Mouse (Mus musculus): ENCODE measurements at regions not wholly inside any gene's neighbourhood (a gene's known extent, or its start where the extent isn't known, plus 50 kb on each side); places are given as distances from the start of the nearest gene placed in this dataset.

DNA sequence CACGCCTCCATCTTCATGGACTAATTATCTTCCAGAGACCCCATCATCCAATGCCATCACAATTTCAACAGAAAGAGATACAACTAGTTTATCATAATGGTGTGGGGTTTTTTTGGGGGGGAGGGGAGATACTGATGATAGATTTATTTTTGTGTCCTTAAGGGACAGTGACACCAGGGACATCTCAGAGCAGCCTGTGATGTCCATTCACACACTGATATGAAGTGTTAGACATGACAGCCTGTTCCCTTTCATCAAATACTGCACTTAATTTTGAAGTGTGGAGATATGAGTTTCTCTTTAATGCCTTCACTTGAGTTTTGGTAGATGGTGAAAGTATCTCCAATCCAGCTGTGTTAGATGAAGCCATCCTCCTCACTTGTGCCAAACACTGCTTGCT lies 165.7 kb upstream of the Veph1 start:
- TF ChIP-seq POLR2A (IDR thresholded peaks at IDR 0.05; ENCODE audit: extremely low read depth, insufficient read depth, low read length) = no peak
- no peak for TF ChIP-seq CTCF (IDR thresholded peaks at IDR 0.05; ENCODE audit: low read depth, low read length)
